Mouse (Mus musculus) heart, postnatal 25 days (tissue): ENCODE results near the gene Lmbrd2. TPM values are rescaled to one million over a fixed set of nuclear protein-coding genes. Genes with fewer than 3 reads are reported as not detected.

Experiments
- DNase-seq: peaks from one replicate; pipeline ENCODE4 v3.0.0; 2022; ENCODE audit warnings: low spot score
- intact Hi-C: fragments of 180-260 bp; cut with DNase I; formaldehyde crosslinking; loops from one replicate; pipeline ENCODE4 v1.15.1; 2025
- total RNA-seq, 2 experiments: library from RNA; stranded (reverse); gene quantifications; 2 replicates each; pipeline ENCODE4 v1.2.3; 2021

The Lmbrd2 gene
- 10 to 100 TPM; 10.8 to 12.7 TPM for total RNA-seq

DNA sequence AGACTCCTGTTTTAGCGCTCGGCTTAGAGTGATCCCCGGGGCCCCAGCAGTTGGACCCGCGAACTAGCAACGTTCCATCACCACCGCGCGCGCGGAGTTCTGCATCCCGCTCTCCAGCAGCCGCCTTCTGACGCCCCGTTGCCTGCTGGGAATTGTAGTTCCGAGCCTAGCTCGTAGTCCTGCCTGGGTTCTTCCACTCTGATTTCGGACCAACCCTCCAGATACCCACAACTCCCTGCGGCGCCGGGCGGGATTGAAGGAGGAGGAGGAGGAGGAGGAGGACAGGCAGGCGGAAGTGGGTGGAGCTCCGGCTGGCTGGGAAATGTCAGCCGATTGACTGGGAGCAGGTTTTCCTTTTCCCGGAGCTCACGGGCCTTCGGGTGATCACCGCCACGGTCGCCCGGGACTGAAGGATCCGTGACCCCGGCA, at the start of gene Lmbrd2:
TSS of gene Lmbrd2 (plus strand) at position 299 of the 429 bp plus-strand sequence.
- DNase-seq: peak; percentile 94
- intact Hi-C loops: no loop called here

DNA sequence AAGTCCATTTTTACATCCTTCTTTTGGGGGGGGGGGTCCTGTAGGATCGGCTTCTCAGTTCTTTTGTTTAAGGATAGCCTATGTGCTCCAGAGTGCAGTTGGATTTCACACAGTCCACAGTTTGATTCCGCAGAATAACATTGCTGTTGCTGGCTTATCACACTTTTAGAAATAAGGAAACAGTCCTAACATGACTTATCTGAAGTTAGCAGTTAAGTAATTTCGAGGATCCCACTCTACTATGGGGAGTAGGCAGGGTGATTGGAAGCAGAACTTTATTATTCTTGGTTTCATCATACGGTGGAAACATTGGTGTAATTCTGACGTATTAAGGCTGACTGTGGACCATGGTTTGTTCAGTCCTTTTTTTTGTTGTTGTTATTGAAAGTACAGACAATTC, 49.7 kb upstream of the Lmbrd2 start:
- intact Hi-C loops: no loop called here
- no peak for DNase-seq

DNA sequence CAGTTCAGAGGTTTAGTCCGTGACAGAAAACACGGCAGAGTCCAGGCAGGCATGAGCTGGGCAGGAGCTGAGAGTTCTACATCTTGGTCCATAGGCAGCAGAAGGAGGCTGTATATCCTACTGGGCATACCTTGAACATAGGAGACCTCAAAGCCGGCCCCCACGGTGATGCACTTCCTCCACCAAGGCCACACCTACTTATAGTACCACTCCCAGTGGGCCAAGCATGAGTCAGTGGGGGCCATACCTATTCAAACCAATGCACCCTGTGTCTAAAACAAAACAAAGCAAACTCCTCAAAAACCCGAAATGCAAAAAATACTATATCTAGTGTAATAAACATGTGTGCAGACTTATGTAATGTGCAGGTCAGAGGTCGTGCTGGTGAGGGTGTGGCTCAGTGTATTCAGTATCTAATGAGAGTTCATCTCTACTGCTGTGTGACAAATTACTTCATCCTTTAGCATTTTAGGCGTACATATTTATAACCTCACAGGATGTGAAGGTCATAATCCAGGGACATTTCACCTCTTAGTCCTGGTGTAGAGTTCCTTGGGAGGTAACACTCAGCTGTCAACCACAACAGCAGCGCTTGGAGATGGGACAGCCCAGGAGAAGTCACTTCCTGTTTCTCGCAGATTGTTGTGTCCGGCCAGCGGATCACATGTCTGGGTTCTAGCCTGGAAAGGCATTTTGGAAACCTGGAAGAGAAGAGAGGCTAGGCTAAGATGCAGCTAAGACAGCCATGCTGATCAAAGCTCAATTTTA, 46.6 kb upstream of the Lmbrd2 start:
- DNase-seq: no peak
- intact Hi-C loops: no loop called here

DNA sequence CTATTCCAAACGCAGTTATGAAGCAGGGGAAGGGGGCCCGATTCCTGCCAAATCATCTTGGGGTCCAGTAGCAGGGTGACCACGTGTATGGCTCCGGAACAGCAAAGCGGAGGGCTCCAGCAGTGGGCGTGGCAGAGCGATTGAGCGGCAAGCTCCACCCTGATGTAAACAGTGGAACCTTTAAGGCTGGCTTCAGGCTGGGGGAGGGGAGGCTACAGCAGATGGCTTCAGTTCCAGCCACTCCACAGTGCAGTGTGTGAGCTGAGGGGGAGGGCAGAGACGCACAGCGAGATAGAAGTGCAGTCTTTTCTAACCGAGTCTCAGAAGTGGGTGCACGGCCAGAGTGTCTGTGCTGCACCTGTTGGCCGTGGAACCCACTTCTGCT, 46.0 kb upstream of the Lmbrd2 start:
- no peak for DNase-seq
- intact Hi-C loops: no loop called here

DNA sequence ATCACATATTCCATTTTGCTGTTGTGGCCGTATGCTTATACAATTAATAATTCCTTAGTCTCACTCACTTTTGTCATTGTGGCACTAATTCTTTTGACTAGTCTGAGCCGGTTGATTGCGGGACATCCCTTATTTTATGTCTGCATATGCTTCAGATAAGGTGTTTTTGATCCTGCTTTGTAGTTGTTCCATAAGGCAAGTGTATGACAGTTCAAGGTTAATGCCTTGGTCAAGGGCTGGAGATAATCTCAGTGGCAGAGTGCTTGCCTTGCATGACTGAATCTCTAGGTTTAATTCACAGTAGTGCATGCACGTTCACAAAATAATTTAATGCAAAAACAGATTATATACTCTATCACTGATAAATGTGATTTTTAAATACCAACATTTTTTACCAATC, 43.5 kb upstream of the Lmbrd2 start:
- DNase-seq: no peak
- intact Hi-C loops: no loop called here

DNA sequence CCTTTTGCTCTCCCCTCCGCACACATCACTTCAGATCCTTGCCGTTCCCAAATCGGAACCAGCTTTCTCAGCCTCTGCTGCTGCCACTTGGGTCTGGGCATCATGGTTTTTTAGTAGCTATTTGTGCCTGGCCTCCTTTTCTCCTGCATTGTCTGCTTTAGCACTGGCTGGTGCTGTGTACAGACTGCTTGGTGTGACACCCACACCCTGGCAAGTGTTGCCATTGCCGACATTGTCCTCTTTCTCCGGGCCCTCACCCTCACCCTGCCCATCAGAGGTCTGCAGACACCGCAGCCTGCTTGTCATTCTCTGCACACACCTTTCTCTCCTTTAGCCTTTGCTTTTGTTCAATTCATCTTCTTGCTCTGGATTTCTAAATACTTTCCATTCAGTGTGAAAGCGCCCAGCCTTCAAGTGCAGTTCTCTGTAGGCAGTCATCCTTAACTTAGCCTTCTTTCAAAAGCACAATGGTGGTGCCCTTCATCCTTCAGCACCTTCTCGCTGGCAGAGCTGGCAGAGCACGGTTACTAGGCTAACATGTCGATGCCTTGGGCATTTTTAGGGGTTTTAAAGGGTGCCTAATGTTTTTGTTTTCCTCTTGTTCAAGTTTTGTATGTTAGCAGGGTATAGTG, 39.8 kb upstream of the Lmbrd2 start:
- DNase-seq: no peak
- intact Hi-C loops: no loop called here

DNA sequence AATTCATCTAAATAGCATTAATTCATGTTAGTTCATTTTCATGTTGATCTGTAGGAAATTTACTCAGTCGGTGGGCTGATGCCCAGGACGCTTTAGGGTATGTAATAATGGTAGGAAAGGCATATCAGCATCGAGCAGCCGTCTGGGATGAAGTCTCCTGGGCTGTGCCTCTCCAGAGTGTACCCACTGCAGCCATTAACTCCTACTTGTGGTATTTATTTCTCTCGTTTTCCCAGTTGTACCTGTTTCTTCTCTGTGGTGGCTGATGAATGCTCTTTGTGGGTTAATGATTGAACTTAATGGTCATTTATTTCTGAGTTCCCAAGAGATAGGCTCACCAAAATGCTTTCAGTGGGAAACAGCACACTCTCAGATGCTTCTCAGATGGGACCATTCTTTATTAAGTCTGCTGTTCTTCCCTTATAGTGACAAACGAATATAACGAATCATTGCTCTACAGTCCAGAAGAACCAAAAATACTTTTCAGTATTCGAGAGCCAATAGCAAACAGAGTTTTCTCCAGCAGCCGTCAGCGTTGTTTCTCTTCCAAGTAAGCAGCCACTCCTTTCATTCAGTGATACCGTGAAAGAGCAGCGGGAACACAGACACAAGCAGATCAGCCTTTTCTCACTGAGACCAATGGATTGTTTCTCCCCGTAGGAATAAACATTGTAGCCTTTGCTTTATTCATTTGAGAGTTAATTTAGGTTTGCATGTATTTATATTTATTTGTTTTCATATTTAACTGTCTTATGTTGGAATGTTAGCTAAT, 33.9 kb upstream of the Lmbrd2 start:
- intact Hi-C loops: no loop called here

DNA sequence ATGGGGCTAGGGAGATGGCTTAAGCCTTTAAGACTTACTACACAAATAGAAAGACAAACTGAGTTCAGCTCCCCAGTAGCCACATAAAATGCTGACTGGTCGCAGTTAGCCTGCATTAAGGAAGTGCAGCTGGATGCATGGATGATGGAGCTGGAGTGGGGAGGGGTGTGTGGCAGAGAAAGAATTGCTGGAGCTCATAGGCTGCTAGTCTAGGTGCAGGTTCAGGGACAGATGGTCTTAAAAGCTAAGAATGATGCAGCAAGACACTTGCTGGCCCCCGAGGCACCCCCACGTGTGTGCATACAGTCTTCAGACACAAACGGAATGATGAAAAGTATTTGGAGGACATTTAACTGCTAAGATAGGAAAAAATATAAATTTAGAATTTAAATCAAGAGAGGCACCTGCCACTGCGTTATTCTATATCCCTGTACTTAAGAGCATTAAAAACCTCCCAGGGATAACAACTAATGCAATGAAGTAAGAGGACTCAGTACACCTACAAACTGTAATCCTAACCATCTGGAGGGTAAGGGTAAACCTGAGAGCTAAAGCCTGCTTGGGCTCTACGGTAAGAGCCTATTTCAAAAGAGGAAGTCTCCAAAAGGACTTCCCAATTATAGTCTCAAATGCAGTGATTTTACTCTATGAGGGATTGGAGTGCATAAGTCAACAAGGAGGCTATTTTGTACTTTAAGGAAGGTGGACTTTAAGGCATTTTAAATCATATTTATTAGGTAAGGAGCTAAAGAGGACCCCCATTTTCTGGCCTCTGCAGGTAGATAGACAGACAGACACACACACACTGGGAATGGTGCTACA, 29.6 kb upstream of the Lmbrd2 start:
- intact Hi-C loops: no loop called here
- no peak for DNase-seq

More for the DNA sequence above, 33.9 kb upstream of the Lmbrd2 start:
- DNase-seq: no peak

DNA sequence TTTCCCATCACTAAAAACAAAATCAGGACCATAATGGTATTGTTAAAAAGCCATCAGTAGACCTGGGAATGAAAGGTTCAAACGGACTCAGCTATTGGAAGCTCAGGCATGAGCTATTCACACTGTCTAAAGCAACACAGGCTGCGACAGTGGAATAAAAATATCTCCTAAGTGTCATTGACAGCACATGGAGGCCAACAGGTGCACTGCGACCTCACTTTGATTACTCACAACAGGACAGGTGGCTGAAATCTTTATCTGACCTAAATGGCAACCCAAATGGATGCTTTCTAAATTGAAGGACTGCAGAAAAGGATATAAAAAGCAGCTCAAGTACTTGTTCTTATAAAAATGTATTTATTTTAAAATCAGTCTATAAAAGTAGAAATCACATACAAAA, 28.7 kb upstream of the Lmbrd2 start:
- intact Hi-C loops: no loop called here
- no peak for DNase-seq

DNA sequence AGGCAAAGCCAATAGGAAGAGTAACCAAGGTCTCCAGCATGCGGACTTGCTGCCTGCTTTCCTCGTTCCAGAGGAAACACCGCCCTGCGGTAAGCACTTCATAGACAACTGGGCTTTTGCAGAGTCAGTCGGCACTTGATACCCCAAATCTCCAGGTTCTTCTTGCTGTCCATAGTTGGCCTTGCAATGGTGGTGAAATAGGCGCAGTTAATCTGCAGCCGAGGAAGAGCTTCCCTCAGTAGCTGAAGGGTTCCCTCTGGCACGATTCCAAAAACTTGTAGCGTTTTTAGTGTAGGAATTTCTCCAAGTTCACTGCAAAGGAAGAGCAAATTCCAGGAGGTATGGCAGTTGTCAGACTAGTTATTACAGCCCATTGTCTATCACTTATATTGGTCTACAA, 26.8 kb upstream of the Lmbrd2 start:
- DNase-seq: no peak
- intact Hi-C loops: no loop called here

DNA sequence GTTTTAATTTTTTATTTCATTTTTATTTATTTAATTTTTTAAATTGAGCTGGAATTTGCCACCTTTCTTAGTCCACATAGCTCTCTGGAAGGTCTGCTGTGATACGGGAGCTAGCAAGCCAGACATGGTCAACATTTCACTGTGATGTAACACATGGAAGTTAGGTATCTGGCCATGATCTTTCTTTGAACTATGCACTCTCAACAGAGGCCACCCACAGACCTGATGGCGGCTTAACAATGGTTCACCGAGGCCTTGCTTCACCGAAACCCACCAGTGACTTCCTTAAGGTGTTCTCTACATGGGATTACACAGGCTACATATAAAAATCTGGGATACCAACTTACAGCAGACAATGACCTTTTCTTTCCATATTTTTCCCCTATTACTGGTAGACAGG, 26.2 kb upstream of the Lmbrd2 start:
- DNase-seq: no peak
- intact Hi-C loops: no loop called here

DNA sequence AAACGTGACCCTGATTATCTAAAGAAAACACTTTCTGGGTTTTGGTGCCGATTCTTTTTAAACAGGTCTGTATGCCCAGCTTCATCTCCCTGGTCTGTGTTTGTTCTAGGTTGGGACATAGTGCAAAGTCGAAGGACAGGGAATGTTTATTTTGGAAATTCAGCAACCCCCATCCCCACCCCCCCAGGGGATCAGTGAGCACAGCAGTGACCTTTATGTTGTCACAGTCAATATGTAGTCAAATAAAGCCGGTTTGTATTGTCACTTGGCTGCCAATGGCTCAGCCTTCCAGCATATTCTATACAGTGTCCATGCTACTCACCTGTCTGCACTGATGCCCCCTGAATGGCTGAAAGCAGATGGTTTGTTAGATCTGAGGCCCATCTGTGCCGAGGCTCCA, 25.8 kb upstream of the Lmbrd2 start:
- no peak for DNase-seq
- intact Hi-C loops: no loop called here

DNA sequence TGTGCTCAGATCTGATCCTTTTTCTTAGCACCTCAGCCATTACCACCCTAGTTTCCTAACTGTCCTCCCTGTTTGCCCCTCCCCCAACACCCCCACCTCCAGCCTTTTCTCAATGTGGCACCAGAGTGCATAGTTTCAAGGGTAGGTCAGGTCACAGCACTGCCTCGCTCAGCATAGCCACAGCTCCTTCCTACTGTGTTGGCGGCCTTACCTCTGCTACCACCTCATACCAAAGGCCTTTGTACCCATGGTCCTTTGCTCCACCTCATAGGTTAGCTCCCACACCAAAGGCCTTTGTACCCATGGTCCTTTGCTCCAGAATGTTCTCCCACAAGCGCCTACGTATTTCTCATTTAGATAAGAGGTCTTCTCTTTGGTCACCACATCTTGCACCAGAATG, 21.5 kb upstream of the Lmbrd2 start:
- no peak for DNase-seq
- intact Hi-C loops: no loop called here

DNA sequence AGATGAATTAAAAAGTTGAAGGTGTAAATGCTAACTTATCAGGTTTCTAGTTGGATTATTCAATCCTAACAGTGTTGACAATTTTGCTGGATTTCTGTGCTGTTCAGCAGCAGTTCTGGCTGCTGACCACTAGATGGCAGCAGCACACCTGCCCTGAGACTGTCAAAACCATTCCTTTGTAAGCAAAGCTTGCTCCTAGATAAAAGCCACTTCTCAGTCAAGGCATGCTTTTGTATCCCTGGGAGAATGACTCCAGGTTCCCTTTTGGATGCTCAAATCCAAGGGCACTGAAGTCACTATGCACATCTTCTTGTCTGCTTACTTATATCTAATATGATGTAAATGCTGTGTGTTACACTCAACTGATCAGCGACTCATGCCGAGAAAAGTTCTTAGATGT, 20.3 kb upstream of the Lmbrd2 start:
- intact Hi-C loops: loop anchor here (2.0 kb wide), 1 partner anchor 489 kb away; no protein-coding TSS in a partner anchor
- no peak for DNase-seq

DNA sequence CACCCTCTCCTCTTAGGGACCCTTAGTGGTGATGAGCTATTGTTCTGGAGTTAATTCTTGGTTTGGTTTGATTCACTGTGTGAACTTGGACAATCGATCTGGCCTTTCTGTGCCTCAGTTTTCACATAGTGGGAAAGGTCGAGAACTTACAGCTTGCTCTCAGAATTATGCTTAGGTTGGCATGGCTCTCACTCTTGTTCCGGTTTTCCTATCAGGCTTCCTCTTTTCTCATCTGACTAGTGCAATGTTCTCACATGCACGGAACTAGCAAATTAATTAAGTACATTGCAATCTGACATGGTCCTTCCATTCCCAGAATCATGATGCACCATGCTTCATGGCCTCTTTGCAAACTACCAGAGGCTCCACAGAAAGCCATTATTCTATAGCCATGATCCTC, 17.4 kb upstream of the Lmbrd2 start:
- intact Hi-C loops: no loop called here
- no peak for DNase-seq

DNA sequence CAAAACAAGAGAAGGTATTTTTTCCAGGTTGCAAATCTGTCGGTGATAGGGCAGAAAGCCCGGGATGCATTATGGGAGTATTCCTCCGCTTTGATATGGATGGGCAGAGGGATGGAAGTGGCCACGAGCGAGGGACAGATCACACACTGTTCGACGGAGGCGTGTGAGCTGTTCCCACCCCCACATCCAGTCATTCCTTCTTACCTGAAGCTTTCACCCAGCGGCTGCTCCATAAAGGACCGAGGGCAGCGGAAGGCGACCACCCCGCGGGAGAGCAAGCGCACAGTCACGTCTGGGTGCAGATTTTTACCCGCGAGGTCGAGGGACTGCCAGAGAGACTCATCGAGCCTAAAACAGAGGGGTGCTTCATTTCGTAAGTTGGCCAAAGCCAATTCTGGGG, 15.5 kb upstream of the Lmbrd2 start:
- intact Hi-C loops: no loop called here
- no peak for DNase-seq

DNA sequence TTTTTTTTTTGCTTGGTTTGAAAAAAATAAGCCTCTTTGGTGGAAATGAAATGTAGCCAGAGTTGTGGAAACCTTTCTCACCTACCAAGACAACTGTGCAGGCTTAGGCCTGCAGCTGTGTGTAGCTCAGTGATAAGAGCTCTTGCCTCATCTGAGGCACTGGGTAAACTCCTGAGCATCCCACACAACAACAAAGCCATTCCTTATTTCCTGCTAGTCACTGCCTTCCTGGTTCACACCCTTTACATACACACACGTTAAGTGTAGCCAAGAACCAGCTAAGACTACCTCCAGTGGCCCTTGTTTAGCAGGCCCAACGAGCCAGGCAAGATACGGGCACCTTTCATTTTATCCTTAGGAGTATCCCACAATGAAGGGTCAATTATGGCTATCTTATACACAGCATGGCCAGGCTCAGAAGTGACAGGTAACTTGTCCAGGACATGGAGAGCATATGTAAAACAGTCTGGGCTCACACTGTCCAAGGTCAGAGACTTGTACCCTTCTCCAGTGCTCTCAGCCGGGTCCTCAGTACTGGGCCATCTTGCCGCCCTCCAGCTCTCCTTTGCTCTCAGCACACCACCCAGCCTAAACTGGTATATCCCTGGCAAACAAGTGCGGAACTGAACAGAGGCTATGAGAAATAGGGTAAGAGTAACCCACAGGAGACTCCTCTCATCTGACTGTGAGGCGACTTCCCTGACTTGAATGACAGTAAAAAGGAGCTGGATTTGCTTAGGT, 13.1 kb upstream of the Lmbrd2 start:
- no peak for DNase-seq
- intact Hi-C loops: no loop called here

DNA sequence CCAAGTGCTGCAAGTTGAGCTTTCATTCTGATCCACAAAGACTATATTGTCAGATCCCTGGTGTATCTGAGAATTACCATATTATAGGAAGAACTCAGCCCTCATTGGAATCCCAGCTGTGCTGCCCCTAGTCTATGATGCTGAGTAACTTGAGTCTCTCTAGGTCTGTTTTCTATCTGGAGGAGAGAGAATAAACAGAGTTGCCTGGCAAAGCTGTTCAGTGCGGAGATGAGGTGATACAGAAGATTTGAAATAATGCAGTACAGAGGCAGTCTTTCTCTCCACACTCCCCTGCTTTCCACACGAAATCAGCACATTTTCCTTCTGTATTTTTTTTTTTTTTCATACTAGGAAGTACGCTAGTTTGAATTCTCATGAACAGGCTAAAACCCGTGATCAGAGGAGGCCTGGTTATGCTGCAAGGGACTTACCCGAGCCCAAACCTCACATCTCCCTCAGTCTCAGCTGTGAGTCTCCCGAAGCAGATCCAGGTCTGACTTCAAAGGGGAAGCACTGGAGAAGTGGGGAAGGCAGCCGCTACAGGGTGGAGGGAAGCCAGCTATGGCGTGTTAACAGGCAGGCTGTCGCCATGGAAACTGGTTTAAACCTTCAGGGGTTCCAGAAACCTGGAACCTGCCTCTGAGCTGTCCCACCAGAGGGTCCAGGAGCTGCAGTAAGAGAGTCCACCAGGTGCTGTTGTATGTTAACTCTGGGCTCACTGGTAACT, 9.4 kb upstream of the Lmbrd2 start:
- intact Hi-C loops: no loop called here
- no peak for DNase-seq

DNA sequence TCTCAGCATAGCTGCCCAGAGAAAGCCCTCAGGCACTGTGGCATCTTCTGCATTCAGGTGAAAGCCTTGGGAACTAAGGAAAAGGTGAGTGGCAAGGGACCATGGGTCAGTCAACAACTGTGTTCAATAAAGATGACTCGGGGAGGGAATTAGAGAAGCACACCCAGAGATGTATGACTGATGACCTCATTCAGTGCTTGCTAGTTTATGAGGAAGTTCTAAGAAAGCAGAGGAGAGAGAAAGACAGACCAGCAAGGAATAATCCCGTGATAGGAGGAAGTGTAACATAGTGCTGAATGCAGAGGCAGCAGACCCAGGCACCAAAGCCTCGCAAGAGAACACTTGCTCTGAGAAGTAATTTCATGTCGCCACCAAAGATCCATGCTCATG, 8.9 kb upstream of the Lmbrd2 start:
- no peak for DNase-seq
- intact Hi-C loops: no loop called here
